Mouse (Mus musculus): ENCODE measurements around the gene Thada. TPM values are rescaled to one million over a fixed set of nuclear protein-coding genes. Genes with fewer than 3 reads are reported as not detected.

Gene Thada
- polyA plus RNA-seq, 1 experiment from 2014 or later = 8.9 TPM

GRCm38 (mm10) chr17:84265480-84266130, 200.4 kb downstream of the Thada start:
- Histone ChIP-seq H3K4me1 (ENCODE audit: control insufficient read depth, insufficient read depth, low read length) (peaks cover 25% of the 10 kb centered on the region), H3K27me3 (ENCODE audit: control insufficient read depth, insufficient read depth, low read length) (no peaks in the 10 kb centered on the region), H3K27ac (ENCODE audit: low read depth, low read length) (no peak overlapping the region), H3K4me3 (ENCODE audit: low read depth, low read length) (no peak overlapping the region), H3K9me3 (replicated peaks; ENCODE audit: control insufficient read depth, low read length) (no peaks in the 10 kb centered on the region), H3K9ac (ENCODE audit: low read depth, low read length) (no peak overlapping the region), H3K36me3 (ENCODE audit: control insufficient read depth, insufficient read depth, low read length) (no peaks in the 10 kb centered on the region), H3K4me2 (no peak overlapping the region)
- no peak for ATAC-seq (replicated peaks; ENCODE audit: insufficient number of reproducible peaks, low FRiP score, low TSS enrichment)
- 60% methylated on average over 5 of the region's 5 CpGs for WGBS (ENCODE audit: insufficient replicate concordance)

GRCm38 (mm10) chr17:84264305-84264704, 201.7 kb downstream of the Thada start:
- 0 out of 2 replicates have a peak, but pooled peaks have one; percentile 12 for ATAC-seq (replicated peaks; ENCODE audit: insufficient number of reproducible peaks, low FRiP score, low TSS enrichment)
- 77% methylated on average over 6 of the region's 6 CpGs for WGBS (ENCODE audit: insufficient replicate concordance)
- H3K27ac ChIP-seq (ENCODE audit: low read depth, low read length) = no peak overlapping the region

GRCm38 (mm10) chr17:84263591-84263990, 202.4 kb downstream of the Thada start:
- Histone ChIP-seq H3K4me2 (no peak overlapping the region), H3K4me1 (ENCODE audit: control insufficient read depth, insufficient read depth, low read length) (peaks cover 25% of the 10 kb centered on the region), H3K36me3 (ENCODE audit: control insufficient read depth, insufficient read depth, low read length) (no peaks in the 10 kb centered on the region), H3K27me3 (ENCODE audit: control insufficient read depth, insufficient read depth, low read length) (no peaks in the 10 kb centered on the region), H3K27ac (ENCODE audit: low read depth, low read length) (no peak overlapping the region), H3K4me3 (ENCODE audit: low read depth, low read length) (no peak overlapping the region), H3K9me3 (replicated peaks; ENCODE audit: control insufficient read depth, low read length) (no peaks in the 10 kb centered on the region), H3K9ac (ENCODE audit: low read depth, low read length) (no peak overlapping the region)
- 75% methylated on average over 5 of the region's 5 CpGs for WGBS (ENCODE audit: insufficient replicate concordance)
- no peak for ATAC-seq (replicated peaks; ENCODE audit: insufficient number of reproducible peaks, low FRiP score, low TSS enrichment)

More at GRCm38 (mm10) chr17:84264305-84264704, 201.7 kb downstream of the Thada start:
- Histone ChIP-seq H3K36me3 (ENCODE audit: control insufficient read depth, insufficient read depth, low read length) (no peaks in the 10 kb centered on the region), H3K9me3 (replicated peaks; ENCODE audit: control insufficient read depth, low read length) (no peaks in the 10 kb centered on the region), H3K4me3 (ENCODE audit: low read depth, low read length) (no peak overlapping the region), H3K4me2 (no peak overlapping the region), H3K4me1 (ENCODE audit: control insufficient read depth, insufficient read depth, low read length) (peaks cover 25% of the 10 kb centered on the region), H3K27me3 (ENCODE audit: control insufficient read depth, insufficient read depth, low read length) (no peaks in the 10 kb centered on the region), H3K9ac (ENCODE audit: low read depth, low read length) (no peak overlapping the region)

GRCm38 (mm10) chr17:84262325-84262979, 203.6 kb downstream of the Thada start:
- Histone ChIP-seq H3K9me3 (replicated peaks; ENCODE audit: control insufficient read depth, low read length) (no peaks in the 10 kb centered on the region), H3K4me3 (ENCODE audit: low read depth, low read length) (no peak overlapping the region), H3K27ac (ENCODE audit: low read depth, low read length) (no peak overlapping the region), H3K4me2 (no peak overlapping the region), H3K9ac (ENCODE audit: low read depth, low read length) (no peak overlapping the region), H3K4me1 (ENCODE audit: control insufficient read depth, insufficient read depth, low read length) (peaks cover 25% of the 10 kb centered on the region), H3K27me3 (ENCODE audit: control insufficient read depth, insufficient read depth, low read length) (no peaks in the 10 kb centered on the region), H3K36me3 (ENCODE audit: control insufficient read depth, insufficient read depth, low read length) (no peaks in the 10 kb centered on the region)
- ATAC-seq (replicated peaks; ENCODE audit: insufficient number of reproducible peaks, low FRiP score, low TSS enrichment) = no peak
- 74% methylated on average over 9 of the region's 9 CpGs for WGBS (ENCODE audit: insufficient replicate concordance)

- Histone ChIP-seq H3K4me2 (no peak overlapping the region), H3K4me3 (ENCODE audit: low read depth, low read length) (no peak overlapping the region), H3K36me3 (ENCODE audit: control insufficient read depth, insufficient read depth, low read length) (no peaks in the 10 kb centered on the region), H3K27ac (ENCODE audit: low read depth, low read length) (0 out of 2 replicates have a peak overlapping the region, but pooled peaks have one; percentile 46), H3K9me3 (replicated peaks; ENCODE audit: control insufficient read depth, low read length) (no peaks in the 10 kb centered on the region), H3K4me1 (ENCODE audit: control insufficient read depth, insufficient read depth, low read length) (peaks cover 18% of the 10 kb centered on the region), H3K9ac (ENCODE audit: low read depth, low read length) (no peak overlapping the region; the same call in 1 of the 2 replicates), H3K27me3 (ENCODE audit: control insufficient read depth, insufficient read depth, low read length) (no peaks in the 10 kb centered on the region)
- ATAC-seq (replicated peaks; ENCODE audit: insufficient number of reproducible peaks, low FRiP score, low TSS enrichment) = peak; percentile 64; the same call in 1 of the 2 replicates
Observed at GRCm38 (mm10) chr17:84261010-84261409, 205.0 kb downstream of the Thada start.

- peaks cover 15% of the 10 kb centered on the region for H3K4me1 ChIP-seq (ENCODE audit: control insufficient read depth, insufficient read depth, low read length)
- H3K27me3 ChIP-seq (ENCODE audit: control insufficient read depth, insufficient read depth, low read length) = no peaks in the 10 kb centered on the region
- no peak overlapping the region for H3K4me2 ChIP-seq
- no peaks in the 10 kb centered on the region for H3K36me3 ChIP-seq (ENCODE audit: control insufficient read depth, insufficient read depth, low read length)
- no peak for ATAC-seq (replicated peaks; ENCODE audit: insufficient number of reproducible peaks, low FRiP score, low TSS enrichment)
- no peaks in the 10 kb centered on the region for H3K9me3 ChIP-seq (replicated peaks; ENCODE audit: control insufficient read depth, low read length)
- H3K9ac ChIP-seq (ENCODE audit: low read depth, low read length) = no peak overlapping the region
- H3K4me3 ChIP-seq (ENCODE audit: low read depth, low read length) = no peak overlapping the region
- no peak overlapping the region for H3K27ac ChIP-seq (ENCODE audit: low read depth, low read length)
Observed at GRCm38 (mm10) chr17:84260226-84260625, 205.8 kb downstream of the Thada start.

GRCm38 (mm10) chr17:84258638-84259261, 207.3 kb downstream of the Thada start:
- no peaks in the 10 kb centered on the region for H3K36me3 ChIP-seq (ENCODE audit: control insufficient read depth, insufficient read depth, low read length)
- H3K4me1 ChIP-seq (ENCODE audit: control insufficient read depth, insufficient read depth, low read length) = peaks cover 11% of the 10 kb centered on the region
- no peak overlapping the region for H3K4me2 ChIP-seq
- no peaks in the 10 kb centered on the region for H3K9me3 ChIP-seq (replicated peaks; ENCODE audit: control insufficient read depth, low read length)
- H3K9ac ChIP-seq (ENCODE audit: low read depth, low read length) = no peak overlapping the region
- ATAC-seq (replicated peaks; ENCODE audit: insufficient number of reproducible peaks, low FRiP score, low TSS enrichment) = no peak
- no peak overlapping the region for H3K27ac ChIP-seq (ENCODE audit: low read depth, low read length)
- WGBS (ENCODE audit: insufficient replicate concordance) = 48% methylated on average over 4 of the region's 4 CpGs
- H3K27me3 ChIP-seq (ENCODE audit: control insufficient read depth, insufficient read depth, low read length) = no peaks in the 10 kb centered on the region
- H3K4me3 ChIP-seq (ENCODE audit: low read depth, low read length) = no peak overlapping the region

- peaks cover 16% of the 10 kb centered on the region for H3K4me1 ChIP-seq (ENCODE audit: control insufficient read depth, insufficient read depth, low read length)
- no peak overlapping the region for H3K4me2 ChIP-seq
- WGBS (ENCODE audit: insufficient replicate concordance) = 63% methylated on average over 5 of the region's 5 CpGs
- H3K9me3 ChIP-seq (replicated peaks; ENCODE audit: control insufficient read depth, low read length) = no peaks in the 10 kb centered on the region
- no peak overlapping the region for H3K4me3 ChIP-seq (ENCODE audit: low read depth, low read length)
- H3K27me3 ChIP-seq (ENCODE audit: control insufficient read depth, insufficient read depth, low read length) = no peaks in the 10 kb centered on the region
- no peak overlapping the region for H3K9ac ChIP-seq (ENCODE audit: low read depth, low read length)
- no peaks in the 10 kb centered on the region for H3K36me3 ChIP-seq (ENCODE audit: control insufficient read depth, insufficient read depth, low read length)
- ATAC-seq (replicated peaks; ENCODE audit: insufficient number of reproducible peaks, low FRiP score, low TSS enrichment) = no peak
- no peak overlapping the region for H3K27ac ChIP-seq (ENCODE audit: low read depth, low read length)
Observed at GRCm38 (mm10) chr17:84257927-84258532, 208.0 kb downstream of the Thada start.
